Mouse (Mus musculus) adipose tissue, adult 10 weeks (tissue): Measurements from ENCODE around the gene Jhy. TPM values are rescaled to one million over a fixed set of nuclear protein-coding genes. Genes with fewer than 3 reads are reported as not detected.

Experiments
- polyA plus RNA-seq: library from polyadenylated mRNA; stranded (reverse); fragments of 350-450 nt; fragmentation: Illumina TruSeq; extraction: RNeasy Lipid Tissue Mini Kit (QIAGEN cat#74804); gene quantifications from one replicate; pipeline ENCODE4 v1.2.3, GENCODE M21; 2014; ENCODE audit warnings: low read depth, low replicate concordance

The Jhy gene
- polyA plus RNA-seq, result 1.1 TPM

DNA sequence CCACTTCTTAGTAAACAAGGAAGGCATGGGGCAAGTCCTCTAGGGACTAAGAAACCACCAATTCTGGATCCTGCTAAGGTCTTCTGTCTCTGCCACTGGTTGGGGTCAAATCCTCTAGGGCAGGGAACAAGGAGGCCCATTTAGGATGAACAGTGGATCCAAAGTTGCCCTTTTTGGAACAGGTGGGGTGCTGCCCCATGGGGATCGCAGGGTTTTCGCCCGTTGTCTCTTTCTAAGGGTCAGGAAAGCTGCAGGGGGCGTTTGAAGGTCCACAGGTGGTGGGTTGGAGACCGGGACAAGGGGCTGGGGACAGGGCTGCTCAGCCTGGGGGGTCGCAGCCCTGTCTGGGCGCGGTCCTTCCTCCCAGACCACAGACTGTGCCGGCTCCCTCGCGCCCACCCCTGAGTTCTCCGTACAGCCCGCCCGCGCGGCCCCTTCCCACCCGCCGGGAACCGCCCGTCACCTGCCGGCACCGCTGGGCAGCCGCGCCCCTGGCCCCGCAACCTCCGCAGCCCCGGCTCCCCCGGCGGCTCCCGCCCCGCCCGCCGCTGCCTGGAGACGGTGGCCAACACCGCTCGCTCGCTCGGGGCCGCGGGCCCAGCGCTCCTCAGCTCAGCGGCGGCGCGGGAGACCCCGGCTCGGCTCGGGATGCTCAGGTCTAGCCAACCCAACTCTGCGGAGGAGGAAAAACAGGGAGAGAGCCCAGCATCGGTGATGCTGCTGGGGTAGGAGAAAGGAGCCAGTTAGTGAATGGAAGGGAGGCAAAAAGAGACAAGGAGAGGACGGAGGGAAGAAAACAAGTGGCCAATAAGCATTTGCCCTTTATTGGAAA is at the start of gene Jhy:
Jhy (minus strand) TSS at position 533 of the 832 bp plus-strand sequence.

DNA sequence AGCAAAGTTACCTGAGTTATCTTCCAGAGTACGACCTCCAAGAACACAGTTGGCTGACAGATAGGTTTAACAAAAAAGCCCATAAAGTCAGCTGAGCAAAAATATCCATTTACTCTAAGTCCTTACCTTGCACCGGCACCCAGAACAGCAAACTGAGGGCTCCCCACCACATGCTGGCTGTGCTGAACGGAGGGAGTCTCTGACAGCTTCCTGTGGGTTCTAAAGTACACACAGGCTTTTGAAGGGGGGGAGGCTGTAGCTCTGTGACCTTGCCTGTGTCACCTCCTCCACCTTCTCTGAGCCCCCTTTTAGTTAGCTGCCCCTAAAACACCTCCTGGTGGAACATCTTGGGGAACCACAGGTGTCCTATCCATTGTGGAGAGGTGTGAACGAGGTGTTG is 40.5 kb upstream of the Jhy start, which contains the start of gene Crtam:
Crtam (minus strand) TSS at position 214 of the 400 bp plus-strand sequence.

GRCm38 (mm10) chr9:40873556-40874470 is 90.1 kb downstream of the Jhy start, which contains the start of gene Bsx:
Gene Bsx, plus strand, starts transcription at chr9:40874127.

Other genes starting within 250 kb of the Jhy start
- gene Hspa8, start 163.1 kb downstream of the Jhy start, polyA plus RNA-seq, result 924 TPM
- not detected for gene Bsx, start 90.0 kb downstream of the Jhy start, polyA plus RNA-seq
- gene Crtam, start 40.5 kb upstream of the Jhy start, polyA plus RNA-seq, result 0.47 TPM
- gene Ubash3b, start 197.6 kb upstream of the Jhy start, polyA plus RNA-seq, result 2.9 TPM